Mouse (Mus musculus): ENCODE results near the gene Trim62.

GRCm38 (mm10) chr4:128841259-128841658 lies 42.1 kb upstream of the Trim62 start:
- TF ChIP-seq GATA1 (IDR thresholded peaks at IDR 0.05; ENCODE audit: low read length) (no peak), TAL1 (IDR thresholded peaks at IDR 0.05; ENCODE audit: low read length) (no peak)
